Mouse (Mus musculus): ENCODE results near the gene Irf3. TPM values are rescaled to one million over a fixed set of nuclear protein-coding genes. Genes with fewer than 3 reads are reported as not detected.

Gene Irf3
- polyA plus RNA-seq (2012; rRNA removed), result 40.3 and 41.0 TPM in 2 replicates
- polyA plus RNA-seq (2014; fragmentation: Nextera tagmentation; extraction: Ambion mirVana), result 28.0 and 32.1 TPM in 2 replicates

- peak within 1 kb of the TSS; percentile 91 for H3K27ac ChIP-seq
- peaks cover 7 to 11% of the 10 kb centered on the region in 2 experiments; a peak in 3 of 4 replicates for H3K4me1 ChIP-seq (replicated peaks; ENCODE audit: control insufficient read depth in 2 of 2, insufficient read depth in 2 of 2, low read length in 1 of 2)
- no peak for TF ChIP-seq EP300 (IDR thresholded peaks at IDR 0.05; ENCODE audit: low read depth)
- peaks cover 28% of the 10 kb centered on the region for H3K36me3 ChIP-seq (replicated peaks; ENCODE audit: control insufficient read depth, insufficient read depth, low read depth)
- H3K9ac ChIP-seq (replicated peaks), result peak within 1 kb of the TSS; percentile 83
- ATAC-seq (ENCODE audit: insufficient read depth), result peak; percentile 94
- H3K4me3 ChIP-seq (ENCODE audit: insufficient read depth in 1 of 2, low read depth in 2 of 2, low read length in 2 of 2), result peak within 1 kb of the TSS; percentile 81 to 83
- H3K27me3 ChIP-seq (ENCODE audit: control insufficient read depth, insufficient read depth, low read length), result no peaks in the 10 kb centered on the region
- under 1% methylated on average over 43 of the region's 43 CpGs for WGBS (ENCODE audit: insufficient replicate concordance)
- H3K9me3 ChIP-seq (ENCODE audit: control insufficient read depth, low read length), result no peaks in the 10 kb centered on the region
- H3K4me2 ChIP-seq (ENCODE audit: low read depth), result peak within 1 kb of the TSS; percentile 99
- DNase-seq (ENCODE audit: low read depth in 3 of 3, low spot score in 3 of 3), result peak; percentile 94 to 96 (median 95)
Observed at GRCm38 (mm10) chr7:44997231-44997939, at the start of gene Irf3. Irf3 (plus strand) TSS chr7:44997648.

GRCm38 (mm10) chr7:44949922-44950321 lies 47.5 kb upstream of the Irf3 start:
- Histone ChIP-seq H3K27ac (no peak overlapping the region), H3K4me3 (ENCODE audit: insufficient read depth in 1 of 2, low read depth in 2 of 2, low read length in 2 of 2) (no peak overlapping the region), H3K9me3 (ENCODE audit: control insufficient read depth, low read length) (no peaks in the 10 kb centered on the region), H3K36me3 (replicated peaks; ENCODE audit: control insufficient read depth, insufficient read depth, low read depth) (no peaks in the 10 kb centered on the region), H3K27me3 (ENCODE audit: control insufficient read depth, insufficient read depth, low read length) (peaks cover 22% of the 10 kb centered on the region), H3K4me2 (ENCODE audit: low read depth) (no peak overlapping the region), H3K9ac (replicated peaks) (no peak overlapping the region), H3K4me1 (replicated peaks; ENCODE audit: control insufficient read depth in 2 of 2, insufficient read depth in 2 of 2, low read length in 1 of 2) (peaks cover 12 to 14% of the 10 kb centered on the region in 2 experiments)
- TF ChIP-seq EP300 (IDR thresholded peaks at IDR 0.05; ENCODE audit: low read depth) (no peak), CTCF (IDR thresholded peaks at IDR 0.05; ENCODE audit: low read depth) (no peak)
- ATAC-seq (ENCODE audit: insufficient read depth) (no peak), DNase-seq (ENCODE audit: low read depth in 3 of 3, low spot score in 3 of 3) (no peak)
- WGBS (ENCODE audit: insufficient replicate concordance), result 43% methylated on average over 6 of the region's 6 CpGs

GRCm38 (mm10) chr7:44951960-44952359 lies 45.5 kb upstream of the Irf3 start:
- ATAC-seq (ENCODE audit: insufficient read depth) (peak; percentile 78), DNase-seq (ENCODE audit: low read depth in 3 of 3, low spot score in 3 of 3) (peak; percentile 59 to 72 (median 64))
- H3K4me3 ChIP-seq (ENCODE audit: insufficient read depth in 1 of 2, low read depth in 2 of 2, low read length in 2 of 2), result peak overlapping the region; percentile 49 to 59
- peak overlapping the region; percentile 49 for H3K27ac ChIP-seq
- TF ChIP-seq CTCF (IDR thresholded peaks at IDR 0.05; ENCODE audit: low read depth), result no peak
- TF ChIP-seq EP300 (IDR thresholded peaks at IDR 0.05; ENCODE audit: low read depth), result no peak
- peak overlapping the region; percentile 57 for H3K9ac ChIP-seq (replicated peaks)
- 0% methylated on average over 10 of the region's 10 CpGs for WGBS (ENCODE audit: insufficient replicate concordance)
- H3K9me3 ChIP-seq (ENCODE audit: control insufficient read depth, low read length), result no peaks in the 10 kb centered on the region
- no peaks in the 10 kb centered on the region for H3K36me3 ChIP-seq (replicated peaks; ENCODE audit: control insufficient read depth, insufficient read depth, low read depth)
- H3K27me3 ChIP-seq (ENCODE audit: control insufficient read depth, insufficient read depth, low read length), result peaks cover 22% of the 10 kb centered on the region
- peaks cover 12 to 14% of the 10 kb centered on the region in 2 experiments for H3K4me1 ChIP-seq (replicated peaks; ENCODE audit: control insufficient read depth in 2 of 2, insufficient read depth in 2 of 2, low read length in 1 of 2)
- H3K4me2 ChIP-seq (ENCODE audit: low read depth), result peak overlapping the region; percentile 91

- H3K4me2 ChIP-seq (ENCODE audit: low read depth), result peak overlapping the region; percentile 91
- peak; percentile 79 to 86 (median 81) for DNase-seq (ENCODE audit: low read depth in 3 of 3, low spot score in 3 of 3)
- H3K4me3 ChIP-seq (ENCODE audit: insufficient read depth in 1 of 2, low read depth in 2 of 2, low read length in 2 of 2), result peak overlapping the region; percentile 49 to 59
- peak overlapping the region; percentile 49 for H3K27ac ChIP-seq
- peaks cover 22% of the 10 kb centered on the region for H3K27me3 ChIP-seq (ENCODE audit: control insufficient read depth, insufficient read depth, low read length)
- peaks cover 12 to 14% of the 10 kb centered on the region in 2 experiments for H3K4me1 ChIP-seq (replicated peaks; ENCODE audit: control insufficient read depth in 2 of 2, insufficient read depth in 2 of 2, low read length in 1 of 2)
- H3K9me3 ChIP-seq (ENCODE audit: control insufficient read depth, low read length), result no peaks in the 10 kb centered on the region
- H3K9ac ChIP-seq (replicated peaks), result peak overlapping the region; percentile 57
- TF ChIP-seq CTCF (IDR thresholded peaks at IDR 0.05; ENCODE audit: low read depth), result no peak
- no peak for TF ChIP-seq EP300 (IDR thresholded peaks at IDR 0.05; ENCODE audit: low read depth)
- H3K36me3 ChIP-seq (replicated peaks; ENCODE audit: control insufficient read depth, insufficient read depth, low read depth), result no peaks in the 10 kb centered on the region
- WGBS (ENCODE audit: insufficient replicate concordance), result 4% methylated on average over 24 of the region's 24 CpGs
- ATAC-seq (ENCODE audit: insufficient read depth), result peak; percentile 84
Observed at GRCm38 (mm10) chr7:44952611-44953306, 44.7 kb upstream of the Irf3 start.

GRCm38 (mm10) chr7:44953561-44953960 lies 43.9 kb upstream of the Irf3 start:
- H3K9ac ChIP-seq (replicated peaks), result no peak overlapping the region
- no peaks in the 10 kb centered on the region for H3K36me3 ChIP-seq (replicated peaks; ENCODE audit: control insufficient read depth, insufficient read depth, low read depth)
- no peak for ATAC-seq (ENCODE audit: insufficient read depth)
- TF ChIP-seq EP300 (IDR thresholded peaks at IDR 0.05; ENCODE audit: low read depth) (no peak), CTCF (IDR thresholded peaks at IDR 0.05; ENCODE audit: low read depth) (no peak)
- H3K27me3 ChIP-seq (ENCODE audit: control insufficient read depth, insufficient read depth, low read length), result peaks cover 22% of the 10 kb centered on the region
- DNase-seq (ENCODE audit: low read depth in 3 of 3, low spot score in 3 of 3), result no peak
- peaks cover 12 to 14% of the 10 kb centered on the region in 2 experiments for H3K4me1 ChIP-seq (replicated peaks; ENCODE audit: control insufficient read depth in 2 of 2, insufficient read depth in 2 of 2, low read length in 1 of 2)
- WGBS (ENCODE audit: insufficient replicate concordance), result 62% methylated on average over 14 of the region's 14 CpGs
- H3K9me3 ChIP-seq (ENCODE audit: control insufficient read depth, low read length), result no peaks in the 10 kb centered on the region
- no peak overlapping the region for H3K4me2 ChIP-seq (ENCODE audit: low read depth)
- H3K4me3 ChIP-seq (ENCODE audit: insufficient read depth in 1 of 2, low read depth in 2 of 2, low read length in 2 of 2), result no peak overlapping the region
- no peak overlapping the region for H3K27ac ChIP-seq

Data from liver, embryonic 14.5 days (tissue).